Mouse (Mus musculus) CH12F3 (cell line): ENCODE data around the gene A930018P22Rik.
"Not testable (repeated sequence)": the region's sequence is repeated elsewhere in the genome, so short reads cannot be mapped to it uniquely, and the experiment has no call there.

Source experiments
- in situ Hi-C: fragments of 300-500 bp; cut with MboI; formaldehyde crosslinking; loops from 2 replicates; pipeline ENCODE4 v1.14.3; 2020; ENCODE audit warnings: low sequenced_read_pairs

The A930018P22Rik gene

DNA sequence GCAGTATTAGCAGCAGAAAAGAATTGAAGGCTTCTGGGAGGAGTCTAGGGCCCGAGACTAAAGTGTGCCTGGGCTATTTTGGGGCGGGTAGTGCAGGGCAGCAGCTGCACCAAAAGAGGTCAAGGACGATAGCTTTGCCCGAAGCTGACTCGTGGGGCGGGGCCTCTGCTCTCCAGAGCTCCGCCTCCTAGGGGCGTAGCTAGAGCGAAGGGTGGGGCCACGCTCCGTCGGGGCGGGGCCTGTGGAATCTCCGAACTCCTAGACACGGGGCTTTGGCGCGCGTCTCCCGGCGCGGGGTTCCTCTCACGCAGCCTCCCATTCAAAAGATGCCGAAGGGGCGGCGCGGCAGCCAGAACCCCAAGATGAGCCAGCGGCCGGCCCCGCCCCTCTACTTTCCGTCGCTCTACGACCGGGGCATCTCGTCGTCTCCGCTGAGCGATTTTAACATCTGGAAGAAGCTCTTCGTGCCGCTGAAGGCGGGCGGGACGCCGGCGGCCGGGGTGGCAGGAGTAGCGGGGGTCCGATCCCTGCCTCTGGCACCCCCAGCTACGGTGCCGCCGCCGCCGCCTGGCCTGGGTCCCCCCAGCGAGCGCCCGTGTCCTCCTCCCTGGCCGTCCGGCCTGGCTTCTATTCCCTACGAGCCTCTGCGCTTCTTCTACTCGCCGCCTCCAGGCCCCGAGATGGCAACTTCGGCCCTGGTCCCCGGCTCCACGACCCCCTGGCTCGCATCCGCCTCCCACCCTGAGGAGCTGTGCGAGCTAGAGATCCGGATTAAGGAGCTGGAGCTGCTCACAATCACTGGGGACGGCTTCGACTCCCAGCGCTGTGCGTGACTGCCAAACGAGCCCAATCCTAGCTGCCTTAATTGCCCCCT, at the start of gene A930018P22Rik:
A930018P22Rik (plus strand) TSS at position 265 of the 874 bp plus-strand sequence.
- in situ Hi-C loops: no loop called here

DNA sequence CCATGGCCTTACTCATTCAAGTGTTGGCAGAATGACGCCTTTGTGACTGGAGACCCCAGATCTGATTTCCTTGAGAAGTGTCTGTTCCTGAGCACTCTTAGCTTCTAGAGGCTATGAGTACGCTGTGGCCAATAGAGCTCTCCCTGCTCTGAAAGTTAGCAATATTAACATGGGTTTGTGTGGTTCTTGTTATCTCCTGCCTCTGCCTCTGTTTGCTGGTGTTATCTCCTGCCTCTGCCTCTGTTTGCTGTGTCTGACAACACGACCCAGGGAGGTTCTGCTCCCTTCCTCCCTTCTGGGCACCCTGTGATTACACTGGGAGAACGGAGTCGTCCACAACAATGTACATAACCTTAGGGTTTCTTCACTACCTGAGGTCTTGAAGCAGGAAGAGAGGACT, 44.3 kb upstream of the A930018P22Rik start:
- in situ Hi-C loops: not testable (repeated sequence)

DNA sequence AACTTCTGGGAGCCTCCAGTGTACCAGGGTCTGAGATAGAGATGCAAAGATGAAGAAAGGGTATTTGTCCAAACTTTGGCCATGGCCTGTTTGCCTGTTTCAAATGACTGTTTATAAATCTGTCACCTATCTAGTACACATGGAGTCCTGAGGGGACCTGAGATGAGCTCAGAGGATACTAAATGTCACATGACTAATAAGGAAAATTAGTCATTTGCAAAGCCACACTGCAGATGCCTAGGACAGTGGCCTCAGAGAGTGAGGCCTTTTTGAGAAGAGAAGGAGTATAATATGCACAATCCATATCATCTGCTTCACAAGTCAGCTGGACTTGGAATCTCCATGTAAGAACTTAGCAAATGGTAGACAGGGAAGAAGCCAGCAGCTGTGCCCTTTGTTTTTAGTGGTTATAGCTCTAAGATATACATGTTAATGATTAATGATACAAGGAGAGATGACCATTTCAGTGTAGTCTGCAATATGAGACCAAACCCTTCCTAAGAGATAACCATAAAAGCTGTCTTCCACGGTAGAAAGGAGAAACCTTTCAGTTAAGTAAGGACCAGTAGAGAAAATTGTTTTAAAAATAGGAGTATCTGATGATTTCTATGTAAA, 41.0 kb upstream of the A930018P22Rik start:
- in situ Hi-C loops: not testable (repeated sequence)

DNA sequence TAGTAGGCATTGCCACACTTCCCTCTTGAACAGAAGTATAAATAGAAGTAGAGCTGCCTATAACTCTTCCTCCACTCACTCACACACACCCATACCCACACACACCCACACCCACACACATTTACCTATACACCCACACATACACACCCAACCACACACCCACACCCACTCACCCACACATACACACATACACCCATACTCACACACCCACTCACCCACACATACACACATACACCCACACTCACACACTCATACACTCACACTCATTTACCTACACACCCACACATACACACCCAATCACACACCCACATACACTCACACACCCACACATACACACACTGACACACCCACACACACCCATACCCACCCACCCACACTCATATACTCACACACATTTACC, 40.1 kb upstream of the A930018P22Rik start:
- in situ Hi-C loops: no loop called here

DNA sequence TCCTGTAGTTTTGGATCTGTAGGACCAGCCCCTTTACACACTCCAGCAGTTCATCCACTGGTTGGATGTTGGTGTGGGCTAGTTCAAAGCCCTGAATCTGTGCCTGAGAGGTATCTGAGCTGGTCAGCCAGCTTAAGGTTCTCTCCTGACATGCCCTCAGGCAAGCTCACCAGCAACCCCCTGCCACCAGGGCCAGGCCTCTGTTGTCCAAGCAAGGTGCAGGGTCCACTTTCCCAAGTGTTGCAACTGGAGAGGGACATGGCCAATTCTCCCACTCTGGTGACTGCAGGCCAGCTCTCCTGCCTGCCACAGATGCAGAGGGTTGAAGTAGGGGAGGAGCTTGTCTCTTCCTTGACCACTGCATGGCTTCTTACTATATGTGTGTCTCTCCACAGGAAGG, 38.5 kb upstream of the A930018P22Rik start:
- in situ Hi-C loops: not testable (repeated sequence)

DNA sequence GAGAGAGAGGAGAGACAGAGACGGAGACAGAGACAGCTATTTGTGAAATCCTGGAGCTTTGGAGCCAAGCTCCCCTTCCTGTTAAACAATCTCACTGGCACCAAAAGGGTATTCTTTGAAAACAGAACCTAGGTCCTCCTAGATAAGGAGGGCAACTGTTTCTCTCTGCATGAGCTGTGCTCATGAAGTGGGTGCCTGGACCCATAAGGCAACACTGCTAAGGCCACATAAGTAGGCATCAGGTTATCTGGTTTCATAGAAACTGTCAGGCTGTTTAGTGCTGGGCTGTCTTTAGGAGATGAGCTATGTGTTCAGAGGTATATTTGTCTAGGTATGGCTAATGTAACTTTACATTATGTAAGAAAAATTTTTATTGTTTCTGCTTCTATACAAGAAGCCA, 35.0 kb upstream of the A930018P22Rik start:
- in situ Hi-C loops: not testable (repeated sequence)

DNA sequence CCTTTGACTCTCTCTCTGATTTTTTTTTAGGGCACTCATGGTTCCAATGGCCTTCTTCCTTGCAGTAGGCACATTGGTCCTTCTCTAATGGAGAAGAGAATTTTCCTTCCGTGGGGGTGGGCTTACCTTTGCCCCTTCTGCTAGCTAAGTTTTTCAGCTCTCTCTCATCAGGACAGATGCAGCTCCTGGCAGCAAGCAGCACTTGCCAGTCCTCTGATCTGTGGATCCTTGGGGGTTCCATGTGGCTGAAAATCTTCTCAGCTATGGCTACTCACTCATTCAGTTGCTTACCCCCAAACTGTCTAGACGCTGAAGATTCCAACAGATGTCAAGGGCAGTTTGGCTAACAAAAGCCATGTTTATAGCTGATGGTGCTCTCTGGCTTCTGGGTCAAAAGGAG, 29.3 kb upstream of the A930018P22Rik start:
- in situ Hi-C loops: no loop called here

DNA sequence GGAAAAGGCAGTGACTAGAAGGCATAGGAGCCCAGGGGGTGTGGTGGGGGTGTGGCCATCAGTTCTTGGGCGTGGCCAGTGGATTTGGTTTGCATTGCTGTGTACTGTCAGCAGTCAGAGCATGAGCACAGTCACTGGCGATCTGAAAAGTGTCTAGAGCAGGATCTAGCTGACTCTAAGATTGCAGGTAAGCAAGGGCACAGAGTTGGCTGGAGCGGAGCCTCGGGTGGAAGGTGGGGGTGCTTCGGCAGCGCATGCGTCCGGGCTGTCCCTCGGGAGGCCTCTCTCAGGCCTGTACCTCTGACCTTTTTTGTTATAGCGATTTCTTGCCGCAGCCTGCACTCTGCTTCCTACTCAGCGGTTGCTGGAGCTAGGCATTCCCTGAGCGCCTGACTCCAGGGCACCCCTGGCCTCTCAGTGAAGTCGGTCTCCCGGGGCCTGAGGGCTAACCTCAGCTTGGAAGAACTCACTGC, 26.8 kb upstream of the A930018P22Rik start, which contains the start of gene Cd59a:
Cd59a (plus strand) TSS at position 61 of the 473 bp plus-strand sequence.
- in situ Hi-C loops: no loop called here

DNA sequence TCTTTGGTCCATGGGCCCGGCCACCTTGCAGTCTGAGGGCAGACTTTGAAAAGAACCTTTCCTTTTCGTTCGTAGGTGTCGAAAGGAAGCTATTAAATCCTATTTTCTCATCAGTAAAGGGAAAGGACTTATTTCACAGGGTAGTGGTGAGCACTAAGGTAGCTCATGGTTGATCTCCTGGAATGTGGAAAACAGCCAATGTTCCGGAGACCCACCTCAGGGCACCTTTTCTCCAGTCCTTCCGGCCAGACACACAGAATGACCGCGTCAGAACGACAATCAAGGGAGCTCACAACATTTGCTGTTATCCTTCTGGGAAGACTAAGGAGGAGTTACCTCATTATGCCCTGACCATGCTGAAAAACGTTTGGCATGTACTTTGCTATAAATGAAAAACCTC, 26.3 kb upstream of the A930018P22Rik start:
- in situ Hi-C loops: no loop called here

DNA sequence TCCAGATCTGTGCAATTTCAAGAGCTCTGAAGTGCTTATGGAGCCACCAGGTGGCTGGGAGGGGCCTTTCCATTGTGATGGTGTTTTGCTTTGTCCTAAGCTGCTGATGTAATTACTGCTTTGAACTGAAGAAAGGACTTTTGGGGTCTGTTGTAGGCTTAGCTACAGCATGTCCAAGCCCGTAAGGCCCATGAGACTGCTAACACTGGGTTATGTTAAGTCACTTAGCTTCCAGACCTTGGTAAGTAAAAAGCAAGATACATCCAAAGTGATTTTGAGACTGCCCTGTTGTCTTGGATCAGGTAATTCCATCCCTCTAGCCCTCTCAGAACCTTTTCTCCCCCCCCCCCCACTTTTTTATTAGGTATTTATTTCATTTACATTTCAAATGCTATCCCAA, 25.8 kb upstream of the A930018P22Rik start:
- in situ Hi-C loops: not testable (repeated sequence)

DNA sequence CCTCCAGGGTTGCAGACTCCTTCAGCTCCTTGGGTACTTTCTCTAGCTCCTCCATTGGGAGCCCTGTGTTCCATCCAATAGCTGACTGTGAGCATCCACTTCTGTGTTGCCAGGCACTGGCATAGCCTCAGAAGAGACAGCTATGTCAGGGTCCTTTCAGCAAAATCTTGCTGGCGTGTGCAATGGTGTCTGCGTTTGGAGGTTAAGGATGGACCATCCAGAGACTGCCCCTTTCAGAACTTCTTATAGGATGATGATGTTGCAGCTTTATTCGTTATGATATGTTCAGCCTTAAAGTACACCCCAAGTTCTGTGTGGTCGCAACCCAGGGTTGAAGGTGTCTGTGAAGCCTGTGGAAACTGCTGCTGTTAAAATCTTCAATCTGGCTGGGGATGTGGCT, 25.2 kb upstream of the A930018P22Rik start:
- in situ Hi-C loops: not testable (repeated sequence)

DNA sequence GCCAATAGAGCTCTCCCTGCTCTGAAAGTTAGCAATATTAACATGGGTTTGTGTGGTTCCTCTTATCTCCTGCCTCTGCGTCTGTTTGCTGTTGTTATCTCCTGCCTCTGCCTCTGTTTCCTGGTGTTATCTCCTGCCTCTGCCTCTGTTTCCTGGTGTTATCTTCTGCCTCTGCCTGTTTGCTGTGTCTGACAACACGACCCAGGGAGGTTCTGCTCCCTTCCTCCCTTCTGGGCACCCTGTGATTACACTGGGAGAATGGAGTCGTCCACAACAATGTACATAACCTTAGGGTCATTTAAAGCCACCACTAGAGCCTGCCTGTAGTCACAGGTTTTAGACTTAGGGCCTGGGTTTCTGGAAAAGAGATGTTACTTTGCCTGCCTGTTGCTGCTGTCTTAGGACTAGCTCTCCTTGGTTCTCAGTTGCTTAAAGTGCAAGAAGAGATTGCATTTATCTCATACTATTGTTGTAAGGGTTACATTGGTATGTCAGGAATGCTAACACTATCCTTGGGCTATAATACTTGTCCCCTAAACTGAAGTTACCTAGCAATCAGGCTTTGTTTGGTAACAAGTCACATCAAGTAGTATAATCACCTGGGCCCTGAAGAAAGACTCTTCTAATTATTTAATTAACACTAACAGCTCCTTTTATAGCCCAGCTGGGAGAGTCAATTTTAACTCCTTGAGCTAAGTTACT, 23.9 kb upstream of the A930018P22Rik start:
- in situ Hi-C loops: no loop called here

DNA sequence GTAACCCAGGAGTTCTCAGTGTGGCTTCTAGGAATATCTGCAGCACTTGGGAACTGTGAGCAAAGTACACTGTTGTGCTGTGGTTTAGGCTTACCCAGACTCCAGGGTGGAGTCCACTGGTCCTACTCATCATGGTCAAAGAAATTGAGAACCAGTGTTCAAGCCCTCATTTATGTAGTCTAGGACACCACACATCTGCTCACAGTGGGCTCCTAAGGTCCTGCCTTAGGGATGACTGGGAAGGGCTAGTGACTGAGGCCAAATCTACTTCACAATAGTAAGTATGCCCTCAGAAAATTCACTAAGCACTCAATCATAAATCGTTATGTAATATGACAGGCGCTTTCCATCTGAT, 23.4 kb upstream of the A930018P22Rik start:
- in situ Hi-C loops: no loop called here

DNA sequence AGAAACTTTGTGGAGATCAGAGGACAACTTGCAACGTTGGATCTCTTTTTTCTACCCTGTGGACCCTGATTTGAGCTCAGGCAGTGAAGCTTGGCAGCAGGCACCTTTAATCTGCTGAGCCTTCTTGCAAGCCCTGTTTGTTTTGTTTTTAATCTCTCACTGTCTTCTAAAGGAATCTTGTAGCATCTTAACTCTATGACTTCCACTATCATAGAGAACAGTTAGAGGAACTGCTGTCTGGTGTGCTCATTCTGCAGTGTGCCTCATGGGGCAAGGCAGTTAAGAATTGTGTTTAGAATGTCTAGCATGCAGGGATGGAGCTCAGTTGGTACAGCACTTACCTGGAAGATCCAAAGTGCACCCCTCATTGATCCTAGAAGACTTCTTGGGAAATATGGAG, 22.6 kb upstream of the A930018P22Rik start:
- in situ Hi-C loops: no loop called here

DNA sequence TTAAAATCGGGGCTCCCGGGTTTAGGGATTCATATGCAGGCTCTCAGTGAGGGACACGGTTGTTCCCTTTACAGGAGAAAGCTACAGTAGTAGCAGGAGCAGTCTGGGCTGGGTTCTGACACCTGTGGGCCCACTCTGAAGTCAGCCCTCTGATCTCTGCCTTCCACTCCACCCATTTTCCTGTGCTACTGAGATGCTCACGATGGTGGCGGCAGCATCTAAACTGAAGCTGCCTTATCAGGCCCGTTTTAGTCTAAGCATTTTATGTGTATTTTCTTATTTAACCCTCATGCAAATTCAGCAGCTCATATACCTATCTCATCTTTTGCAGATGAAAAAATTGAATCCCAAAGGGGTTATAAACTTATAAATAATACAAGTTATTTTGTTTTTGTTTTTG, 17.8 kb upstream of the A930018P22Rik start:
- in situ Hi-C loops: no loop called here

DNA sequence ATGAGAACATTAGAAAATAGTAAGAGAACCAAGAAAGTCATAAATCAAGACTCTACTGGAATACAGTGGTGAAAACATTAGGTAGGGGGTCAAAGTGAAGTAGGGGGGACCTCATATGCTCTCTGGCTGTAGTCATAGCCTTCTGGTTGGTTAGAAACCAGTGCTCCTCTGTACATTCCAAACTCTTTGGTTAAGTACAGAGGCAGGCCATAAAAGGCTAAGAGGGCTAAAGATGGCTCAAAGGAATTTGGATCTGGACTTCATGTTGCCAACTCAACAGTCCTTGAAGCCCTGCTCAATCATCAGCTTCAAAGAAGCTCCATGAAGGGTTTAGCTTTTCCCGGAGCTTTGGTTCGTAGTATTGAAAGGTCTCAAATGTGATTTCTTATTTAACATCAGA, 13.5 kb upstream of the A930018P22Rik start:
- in situ Hi-C loops: not testable (repeated sequence)

DNA sequence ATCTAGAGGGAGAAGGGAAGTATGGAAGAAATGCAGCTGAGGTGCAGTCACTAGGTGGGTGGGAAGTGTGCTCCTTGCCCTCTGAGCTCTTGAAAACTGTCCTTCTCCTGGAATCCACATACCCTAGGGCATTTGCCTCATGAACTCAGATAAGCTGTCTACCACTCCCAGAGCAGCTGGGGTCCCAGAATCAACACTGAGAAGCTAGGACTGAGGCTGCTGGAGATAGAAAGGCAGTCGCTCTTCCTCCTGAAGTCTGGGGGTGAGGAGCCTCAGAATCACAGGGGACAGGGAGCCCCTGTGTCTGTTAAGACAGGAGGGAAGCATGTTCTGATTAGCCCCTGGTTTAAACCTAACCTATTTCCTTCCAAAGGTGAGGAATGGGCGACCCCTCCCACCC, 13.0 kb upstream of the A930018P22Rik start:
- in situ Hi-C loops: no loop called here

DNA sequence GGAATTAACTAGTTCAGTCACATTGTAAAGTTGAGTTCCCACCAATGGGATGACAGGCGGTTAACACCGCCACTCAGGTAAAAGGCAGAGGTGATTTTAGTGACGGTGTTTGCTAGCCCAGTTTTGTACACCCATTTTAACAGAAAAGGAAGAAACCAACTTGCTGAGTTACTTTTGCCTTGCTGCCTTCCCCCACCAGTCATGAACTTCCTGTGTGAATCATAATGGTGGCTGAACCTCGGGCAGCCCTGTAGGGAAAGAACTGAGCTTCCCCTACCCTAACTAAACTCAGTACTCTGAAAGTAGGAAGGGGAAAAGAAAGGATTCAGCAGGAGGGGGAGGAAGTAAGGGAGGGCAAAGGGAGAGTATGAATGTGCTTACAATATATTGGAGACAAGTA, 12.5 kb upstream of the A930018P22Rik start:
- in situ Hi-C loops: no loop called here

DNA sequence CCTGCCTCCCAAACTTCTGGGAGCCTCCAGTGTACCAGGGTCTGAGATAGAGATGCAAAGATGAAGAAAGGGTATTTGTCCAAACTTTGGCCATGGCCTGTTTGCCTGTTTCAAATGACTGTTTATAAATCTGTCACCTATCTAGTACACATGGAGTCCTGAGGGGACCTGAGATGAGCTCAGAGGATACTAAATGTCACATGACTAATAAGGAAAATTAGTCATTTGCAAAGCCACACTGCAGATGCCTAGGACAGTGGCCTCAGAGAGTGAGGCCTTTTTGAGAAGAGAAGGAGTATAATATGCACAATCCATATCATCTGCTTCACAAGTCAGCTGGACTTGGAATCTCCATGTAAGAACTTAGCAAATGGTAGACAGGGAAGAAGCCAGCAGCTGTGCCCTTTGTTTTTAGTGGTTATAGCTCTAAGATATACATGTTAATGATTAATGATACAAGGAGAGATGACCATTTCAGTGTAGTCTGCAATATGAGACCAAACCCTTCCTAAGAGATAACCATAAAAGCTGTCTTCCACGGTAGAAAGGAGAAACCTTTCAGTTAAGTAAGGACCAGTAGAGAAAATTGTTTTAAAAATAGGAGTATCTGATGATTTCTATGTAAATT, 11.3 kb upstream of the A930018P22Rik start:
- in situ Hi-C loops: not testable (repeated sequence)

DNA sequence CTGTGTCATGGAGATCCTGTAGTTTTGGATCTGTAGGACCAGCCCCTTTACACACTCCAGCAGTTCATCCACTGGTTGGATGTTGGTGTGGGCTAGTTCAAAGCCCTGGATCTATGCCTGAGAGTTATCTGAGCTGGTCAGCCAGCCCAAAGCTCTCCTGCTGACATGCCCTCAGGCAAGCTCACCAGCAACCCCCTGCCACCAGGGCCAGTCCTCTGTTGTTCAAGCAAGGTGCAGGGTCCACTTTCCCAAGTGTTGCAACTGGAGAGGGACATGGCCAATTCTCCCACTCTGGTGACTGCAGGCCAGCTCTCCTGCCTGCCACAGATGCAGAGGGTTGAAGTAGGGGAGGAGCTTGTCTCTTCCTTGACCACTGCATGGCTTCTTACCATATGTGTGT, 9.0 kb upstream of the A930018P22Rik start:
- in situ Hi-C loops: not testable (repeated sequence)

DNA sequence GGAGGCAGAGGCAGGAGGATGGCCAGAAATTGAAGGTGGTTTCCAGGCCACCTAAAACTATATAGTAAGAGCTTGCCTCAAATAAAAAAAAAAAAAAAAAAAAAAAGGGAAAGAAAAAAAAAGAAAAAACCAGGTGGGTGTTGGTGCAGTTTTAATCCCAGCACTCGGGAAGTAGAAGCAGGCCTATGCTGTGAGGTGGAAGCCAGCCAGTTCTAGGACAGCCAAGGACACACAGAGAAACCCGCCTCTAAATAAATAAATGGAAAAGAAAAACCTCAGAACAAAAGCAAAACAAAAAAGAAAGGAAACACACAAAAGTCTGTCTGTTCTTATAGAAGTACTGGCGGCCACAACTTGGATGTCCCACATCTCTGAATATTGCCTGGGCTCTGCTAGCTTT, 7.7 kb upstream of the A930018P22Rik start:
- in situ Hi-C loops: no loop called here
